Mouse (Mus musculus): ENCODE results near the gene Bcorl1. TPM values are rescaled to one million over a fixed set of nuclear protein-coding genes. Genes with fewer than 3 reads are reported as not detected.
"Not testable (repeated sequence)": the region's sequence is repeated elsewhere in the genome, so short reads cannot be mapped to it uniquely, and the experiment has no call there.

Bcorl1 gene
- total and polyA plus RNA-seq, 2 experiments from 2014 or later, result 4.0 to 8.5 TPM

GRCm38 (mm10) chrX:48428642-48429041 is 87.5 kb downstream of the Bcorl1 start:
- H3K4me2 ChIP-seq (ENCODE audit: low read depth, low read length), result no peak overlapping the region
- no peaks in the 10 kb centered on the region for H3K9me3 ChIP-seq (ENCODE audit: low read length)
- no peak for TF ChIP-seq CTCF (IDR thresholded peaks at IDR 0.05; ENCODE audit: low read depth)
- H3K36me3 ChIP-seq (ENCODE audit: insufficient read depth, low read length), result no peaks in the 10 kb centered on the region
- H3K4me1 ChIP-seq (ENCODE audit: insufficient read depth, low read length), result no peaks in the 10 kb centered on the region
- no peak overlapping the region for H3K4me3 ChIP-seq (ENCODE audit: low read length)
- no peak overlapping the region for H3K27ac ChIP-seq
- no peak for ATAC-seq
- DNase-seq (ENCODE audit: low spot score), result no peak
- H3K27me3 ChIP-seq (ENCODE audit: insufficient read depth, low read length), result no peaks in the 10 kb centered on the region
- no peak overlapping the region for H3K9ac ChIP-seq (replicated peaks; ENCODE audit: low read length)
- 82% methylated on average over 8 of the region's 8 CpGs for WGBS

- H3K36me3 ChIP-seq (ENCODE audit: insufficient read depth, low read length), result no peaks in the 10 kb centered on the region
- H3K4me3 ChIP-seq (ENCODE audit: low read length), result no peak overlapping the region
- ATAC-seq, result no peak
- no peak overlapping the region for H3K27ac ChIP-seq
- no peak for DNase-seq (ENCODE audit: low spot score)
- no peaks in the 10 kb centered on the region for H3K4me1 ChIP-seq (ENCODE audit: insufficient read depth, low read length)
- no peak overlapping the region for H3K9ac ChIP-seq (replicated peaks; ENCODE audit: low read length)
- H3K4me2 ChIP-seq (ENCODE audit: low read depth, low read length), result no peak overlapping the region
- no peaks in the 10 kb centered on the region for H3K27me3 ChIP-seq (ENCODE audit: insufficient read depth, low read length)
- TF ChIP-seq CTCF (IDR thresholded peaks at IDR 0.05; ENCODE audit: low read depth), result no peak
- H3K9me3 ChIP-seq (ENCODE audit: low read length), result no peaks in the 10 kb centered on the region
Measured at GRCm38 (mm10) chrX:48429100-48429499, 87.9 kb downstream of the Bcorl1 start.

- 58% methylated on average over 6 of the region's 6 CpGs for WGBS
- ATAC-seq (no peak), DNase-seq (ENCODE audit: low spot score) (no peak)
- no peak overlapping the region for H3K27ac ChIP-seq
- no peak overlapping the region for H3K9ac ChIP-seq (replicated peaks; ENCODE audit: low read length)
- 0 out of 2 replicates have a peak, but pooled peaks have one; percentile 2 for TF ChIP-seq CTCF (IDR thresholded peaks at IDR 0.05; ENCODE audit: low read depth)
- H3K36me3 ChIP-seq (ENCODE audit: insufficient read depth, low read length), result no peaks in the 10 kb centered on the region
- H3K9me3 ChIP-seq (ENCODE audit: low read length), result no peaks in the 10 kb centered on the region
- H3K4me3 ChIP-seq (ENCODE audit: low read length), result no peak overlapping the region
- H3K27me3 ChIP-seq (ENCODE audit: insufficient read depth, low read length), result no peaks in the 10 kb centered on the region
- H3K4me1 ChIP-seq (ENCODE audit: insufficient read depth, low read length), result no peaks in the 10 kb centered on the region
- no peak overlapping the region for H3K4me2 ChIP-seq (ENCODE audit: low read depth, low read length)
Measured at GRCm38 (mm10) chrX:48429538-48429937, 88.4 kb downstream of the Bcorl1 start.

DNA sequence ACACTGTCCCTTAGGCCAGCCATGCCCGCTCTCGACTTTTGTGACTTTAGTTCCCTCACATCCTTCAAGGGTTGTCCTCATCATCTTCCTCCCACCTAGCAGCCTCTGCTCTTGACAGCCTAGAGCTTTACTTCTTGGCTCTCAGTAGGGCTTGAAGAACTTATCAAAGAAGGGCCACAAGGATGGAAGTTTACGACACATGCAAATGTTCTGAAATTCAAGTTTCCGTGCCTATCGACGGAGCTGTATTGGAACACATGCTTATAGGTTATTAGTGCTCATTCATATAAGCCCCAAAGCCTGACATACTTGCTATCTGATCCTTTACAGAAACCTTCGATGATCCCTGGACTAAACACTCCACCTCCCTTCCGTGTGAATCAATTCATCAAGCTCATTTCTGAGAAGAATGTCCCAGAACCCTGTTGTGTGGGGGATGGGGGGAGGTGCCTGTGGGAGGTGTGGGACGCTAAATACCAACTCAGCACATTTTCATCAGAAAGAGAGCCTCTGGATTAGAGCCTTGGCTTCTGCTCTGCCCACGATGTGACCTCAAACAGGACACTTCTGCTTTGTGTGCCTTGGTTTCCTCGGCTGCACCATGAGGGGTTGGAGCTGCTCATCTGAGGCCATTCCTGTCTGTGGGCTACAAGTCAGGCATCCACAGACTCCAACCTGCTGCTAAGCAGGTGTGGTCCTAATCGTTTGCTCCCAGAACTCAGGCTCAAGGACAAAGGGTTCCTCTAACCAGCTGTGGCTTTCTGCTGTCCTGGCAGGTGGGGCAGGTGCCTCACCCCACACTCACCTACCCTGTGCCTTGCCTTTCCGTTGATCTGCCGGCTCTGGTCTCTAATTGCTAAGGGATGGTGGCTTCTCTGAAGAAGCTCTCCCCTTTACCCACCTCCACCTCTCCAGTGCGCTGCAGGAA is 91.7 kb downstream of the Bcorl1 start:
- DNase-seq (ENCODE audit: low spot score) (no peak), ATAC-seq (no peak)
- 73% methylated on average over 15 of the region's 15 CpGs for WGBS
- no peaks in the 10 kb centered on the region for H3K4me1 ChIP-seq (ENCODE audit: insufficient read depth, low read length)
- H3K4me3 ChIP-seq (ENCODE audit: low read length), result no peak overlapping the region
- H3K9me3 ChIP-seq (ENCODE audit: low read length), result no peaks in the 10 kb centered on the region
- no peaks in the 10 kb centered on the region for H3K36me3 ChIP-seq (ENCODE audit: insufficient read depth, low read length)
- H3K27ac ChIP-seq, result no peak overlapping the region
- no peak overlapping the region for H3K9ac ChIP-seq (replicated peaks; ENCODE audit: low read length)
- H3K27me3 ChIP-seq (ENCODE audit: insufficient read depth, low read length), result no peaks in the 10 kb centered on the region
- H3K4me2 ChIP-seq (ENCODE audit: low read depth, low read length), result no peak overlapping the region
- no peak for TF ChIP-seq CTCF (IDR thresholded peaks at IDR 0.05; ENCODE audit: low read depth)

DNA sequence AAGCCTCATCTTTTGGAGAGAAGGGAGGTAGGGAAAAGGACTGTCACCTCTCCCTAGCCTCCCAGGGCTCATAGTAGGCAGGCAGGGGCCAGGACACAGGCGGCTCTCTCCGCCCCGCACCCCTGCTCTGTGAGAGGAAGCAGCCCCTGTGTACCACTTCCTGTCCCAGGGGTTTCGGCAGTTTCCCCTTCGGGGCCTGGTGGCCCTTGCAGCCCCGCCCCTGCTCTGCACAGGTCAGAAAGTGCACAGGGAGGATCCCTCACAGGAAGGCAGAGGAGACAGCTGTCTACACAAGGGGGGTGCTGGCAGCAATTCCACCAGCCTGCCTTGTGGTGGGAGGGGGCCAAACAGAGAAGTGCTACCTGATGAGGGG is 92.4 kb downstream of the Bcorl1 start:
- H3K27ac ChIP-seq, result no peak overlapping the region
- no peaks in the 10 kb centered on the region for H3K27me3 ChIP-seq (ENCODE audit: insufficient read depth, low read length)
- WGBS, result 66% methylated on average over 6 of the region's 6 CpGs
- DNase-seq (ENCODE audit: low spot score) (no peak), ATAC-seq (no peak)
- H3K9ac ChIP-seq (replicated peaks; ENCODE audit: low read length), result no peak overlapping the region
- no peak overlapping the region for H3K4me3 ChIP-seq (ENCODE audit: low read length)
- H3K4me1 ChIP-seq (ENCODE audit: insufficient read depth, low read length), result no peaks in the 10 kb centered on the region
- no peaks in the 10 kb centered on the region for H3K36me3 ChIP-seq (ENCODE audit: insufficient read depth, low read length)
- no peak overlapping the region for H3K4me2 ChIP-seq (ENCODE audit: low read depth, low read length)
- TF ChIP-seq CTCF (IDR thresholded peaks at IDR 0.05; ENCODE audit: low read depth), result no peak
- H3K9me3 ChIP-seq (ENCODE audit: low read length), result no peaks in the 10 kb centered on the region

DNA sequence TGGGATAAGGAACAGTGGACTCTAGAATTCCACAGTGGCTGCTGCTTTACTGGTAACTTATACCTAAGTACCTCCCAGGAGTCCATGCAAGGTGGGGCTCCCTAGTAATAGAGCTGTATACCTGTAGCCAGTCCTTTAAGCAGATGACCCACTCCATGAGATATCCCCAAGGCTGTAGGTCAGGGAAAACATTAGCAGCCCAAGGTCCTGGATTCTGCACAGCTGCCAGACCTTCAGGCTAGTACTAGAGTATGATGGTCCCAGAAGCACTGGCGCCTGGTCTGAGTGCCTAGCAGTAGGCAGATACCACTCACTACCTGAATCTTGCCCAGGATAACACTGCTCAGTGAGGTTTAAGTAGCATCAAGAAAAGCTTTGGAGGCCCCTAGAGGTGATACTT is 93.1 kb downstream of the Bcorl1 start:
- ATAC-seq (no peak), DNase-seq (ENCODE audit: low spot score) (no peak)
- no peak for TF ChIP-seq CTCF (IDR thresholded peaks at IDR 0.05; ENCODE audit: low read depth)
- 92% methylated on average over 1 of the region's 1 CpGs for WGBS
- Histone ChIP-seq H3K27ac (no peak overlapping the region), H3K9ac (replicated peaks; ENCODE audit: low read length) (no peak overlapping the region), H3K9me3 (ENCODE audit: low read length) (no peaks in the 10 kb centered on the region), H3K4me1 (ENCODE audit: insufficient read depth, low read length) (no peaks in the 10 kb centered on the region), H3K4me2 (ENCODE audit: low read depth, low read length) (no peak overlapping the region), H3K27me3 (ENCODE audit: insufficient read depth, low read length) (no peaks in the 10 kb centered on the region), H3K36me3 (ENCODE audit: insufficient read depth, low read length) (no peaks in the 10 kb centered on the region), H3K4me3 (ENCODE audit: low read length) (no peak overlapping the region)

DNA sequence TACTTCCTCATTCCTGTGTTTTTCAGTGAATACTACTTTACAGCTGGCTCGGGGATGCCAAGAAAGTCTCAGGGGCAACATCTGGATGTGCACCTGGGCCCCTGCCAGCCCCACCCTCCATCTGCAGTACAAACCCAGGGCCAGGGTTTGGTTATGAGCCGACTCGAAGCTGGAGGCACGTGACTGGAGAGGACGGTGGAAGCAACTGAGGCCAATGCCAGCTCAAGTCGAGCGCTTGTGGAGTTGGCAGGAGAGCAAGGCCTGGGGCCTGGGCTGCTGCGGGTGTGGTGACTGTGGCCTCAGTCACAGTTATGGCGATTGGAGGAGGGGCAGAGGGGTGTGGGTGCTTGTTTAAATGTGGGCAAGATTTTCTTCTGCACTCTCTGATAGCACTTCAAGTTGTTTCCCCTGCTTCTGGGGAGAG is 94.3 kb downstream of the Bcorl1 start:
- TF ChIP-seq CTCF (IDR thresholded peaks at IDR 0.05; ENCODE audit: low read depth), result no peak
- no peak overlapping the region for H3K27ac ChIP-seq
- no peak overlapping the region for H3K4me2 ChIP-seq (ENCODE audit: low read depth, low read length)
- no peaks in the 10 kb centered on the region for H3K36me3 ChIP-seq (ENCODE audit: insufficient read depth, low read length)
- no peaks in the 10 kb centered on the region for H3K4me1 ChIP-seq (ENCODE audit: insufficient read depth, low read length)
- no peak overlapping the region for H3K9ac ChIP-seq (replicated peaks; ENCODE audit: low read length)
- WGBS, result 76% methylated on average over 9 of the region's 9 CpGs
- H3K4me3 ChIP-seq (ENCODE audit: low read length), result no peak overlapping the region
- H3K27me3 ChIP-seq (ENCODE audit: insufficient read depth, low read length), result no peaks in the 10 kb centered on the region
- H3K9me3 ChIP-seq (ENCODE audit: low read length), result no peaks in the 10 kb centered on the region
- ATAC-seq (no peak), DNase-seq (ENCODE audit: low spot score) (no peak)

DNA sequence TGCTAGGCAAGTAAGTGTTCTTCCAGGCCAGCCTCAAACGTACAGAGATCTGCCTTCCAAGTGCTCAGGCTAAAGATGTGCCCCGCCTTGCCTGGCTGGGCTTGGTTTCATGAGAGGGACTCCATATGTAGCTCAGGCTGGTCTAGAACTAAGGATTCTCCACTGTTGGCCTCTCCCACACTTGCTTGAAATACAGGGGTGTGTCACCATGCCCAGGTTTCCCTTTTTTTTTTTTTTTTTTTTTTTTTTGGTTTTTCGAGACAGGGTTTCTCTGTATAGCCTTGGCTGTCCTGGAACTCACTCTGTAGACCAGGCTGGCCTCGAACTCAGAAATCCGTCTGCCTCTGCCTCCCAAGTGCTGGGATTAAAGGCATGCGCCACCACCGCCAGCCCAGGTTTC is 94.9 kb downstream of the Bcorl1 start:
- H3K9ac ChIP-seq (replicated peaks; ENCODE audit: low read length); ATAC-seq; H3K4me2 ChIP-seq (ENCODE audit: low read depth, low read length); H3K9me3 ChIP-seq (ENCODE audit: low read length); H3K4me3 ChIP-seq (ENCODE audit: low read length); DNase-seq (ENCODE audit: low spot score); H3K4me1 ChIP-seq (ENCODE audit: insufficient read depth, low read length); H3K27ac ChIP-seq; H3K27me3 ChIP-seq (ENCODE audit: insufficient read depth, low read length); H3K36me3 ChIP-seq (ENCODE audit: insufficient read depth, low read length): not testable (repeated sequence)
- 90% methylated on average over 6 of the region's 7 CpGs for WGBS

All from hindbrain, postnatal 0 days (tissue).